Mouse (Mus musculus): ENCODE measurements around the gene Reep3.

The Reep3 gene

DNA sequence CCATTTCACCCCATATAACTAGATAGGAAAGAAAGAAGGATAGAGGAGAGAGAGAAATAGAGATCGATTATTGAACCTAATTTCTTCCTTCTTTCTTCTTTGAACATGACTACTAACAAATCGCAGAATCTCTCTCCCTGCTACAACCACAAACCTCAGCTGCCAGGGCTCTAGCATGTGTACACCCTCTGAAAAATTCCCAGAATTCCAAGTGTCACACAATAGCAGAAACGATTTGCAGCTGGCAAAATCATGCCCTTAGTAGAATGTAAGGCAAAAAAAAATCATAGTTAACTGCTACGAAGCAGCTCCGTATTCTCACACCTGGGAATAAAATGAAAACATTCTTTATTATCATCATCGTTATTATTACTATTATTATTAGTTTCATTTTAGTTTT, 122.9 kb downstream of the Reep3 start:
- no peak for DNase-seq (ENCODE audit: low spot score in 2 of 2)

DNA sequence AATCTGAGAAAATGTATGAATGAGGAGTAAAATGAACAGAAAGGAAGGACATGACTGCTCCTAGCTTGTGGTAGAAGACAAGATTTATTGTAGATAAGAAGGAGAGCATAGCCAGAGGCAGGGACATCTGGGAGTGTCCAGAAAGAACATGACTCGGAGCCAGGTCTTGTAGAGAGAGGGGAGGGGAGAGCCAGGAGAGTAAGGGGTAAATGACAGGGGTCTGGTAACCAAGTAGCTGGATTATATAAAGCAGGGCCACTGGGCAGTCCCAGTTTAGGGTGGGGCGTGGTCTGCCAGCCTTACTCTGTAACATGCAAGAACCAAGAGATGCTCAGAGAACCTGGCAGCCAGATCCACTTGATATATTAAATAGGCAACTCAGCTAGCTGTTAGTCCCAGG, 123.5 kb downstream of the Reep3 start:
- no peak for DNase-seq (ENCODE audit: low spot score in 2 of 2)

DNA sequence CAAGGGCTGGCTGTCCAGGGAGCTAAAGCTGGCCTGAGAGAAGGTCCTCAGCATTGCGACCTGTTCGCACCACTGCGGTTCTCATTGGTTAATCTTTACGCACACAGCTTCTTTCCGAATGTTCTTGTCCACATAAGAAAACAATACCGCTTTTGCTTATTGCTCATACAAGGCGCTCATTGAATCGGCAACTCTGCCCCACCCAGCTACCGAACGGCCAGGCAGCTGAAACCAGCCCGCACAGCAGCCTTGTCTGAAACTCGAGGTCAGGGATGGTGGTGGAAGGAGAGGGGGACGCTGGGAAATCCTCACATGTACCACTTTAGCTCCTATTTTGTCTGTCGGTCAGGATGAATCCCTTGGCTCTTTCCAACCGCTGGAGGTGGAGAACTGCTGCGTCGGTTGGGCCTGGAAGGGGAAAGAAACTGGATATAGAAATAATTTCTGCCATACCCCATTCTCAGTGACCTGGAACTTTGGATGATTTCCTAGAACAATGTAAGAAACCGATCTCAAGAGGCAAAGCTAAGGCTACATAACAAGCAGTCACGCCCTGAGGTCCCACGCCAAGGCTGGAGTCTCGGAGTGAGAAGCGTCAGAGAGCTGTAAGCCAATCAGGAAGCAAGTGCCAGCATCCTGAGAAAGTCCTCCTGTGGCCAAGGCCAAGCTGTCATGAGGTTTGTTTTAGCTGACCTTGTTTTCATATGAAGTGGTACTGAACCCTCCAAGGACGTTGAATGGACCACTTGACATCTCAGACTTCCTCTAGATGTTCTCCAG, 126.2 kb downstream of the Reep3 start:
- no peak for DNase-seq (ENCODE audit: low spot score in 2 of 2)

DNA sequence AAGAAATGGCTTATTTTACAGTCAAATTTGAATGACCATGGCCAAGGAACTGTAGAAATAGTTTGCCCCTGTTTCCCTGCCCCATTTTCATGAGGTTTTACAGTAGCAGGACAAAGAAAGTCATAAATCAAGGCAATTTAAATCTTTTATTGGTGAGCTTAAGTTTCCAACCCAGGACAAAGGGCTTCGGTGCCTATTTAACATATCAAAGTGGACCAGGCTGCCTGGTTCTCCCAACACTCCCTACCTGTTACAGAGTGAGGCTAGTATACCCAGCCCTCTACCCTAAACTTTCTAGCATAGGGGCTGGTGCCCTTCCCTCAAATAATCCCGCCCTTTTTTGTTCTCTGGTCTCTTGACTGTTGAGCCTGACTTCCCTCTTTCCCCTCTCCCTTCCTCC, 127.2 kb downstream of the Reep3 start:
- DNase-seq (ENCODE audit: low spot score in 2 of 2) = no peak

DNA sequence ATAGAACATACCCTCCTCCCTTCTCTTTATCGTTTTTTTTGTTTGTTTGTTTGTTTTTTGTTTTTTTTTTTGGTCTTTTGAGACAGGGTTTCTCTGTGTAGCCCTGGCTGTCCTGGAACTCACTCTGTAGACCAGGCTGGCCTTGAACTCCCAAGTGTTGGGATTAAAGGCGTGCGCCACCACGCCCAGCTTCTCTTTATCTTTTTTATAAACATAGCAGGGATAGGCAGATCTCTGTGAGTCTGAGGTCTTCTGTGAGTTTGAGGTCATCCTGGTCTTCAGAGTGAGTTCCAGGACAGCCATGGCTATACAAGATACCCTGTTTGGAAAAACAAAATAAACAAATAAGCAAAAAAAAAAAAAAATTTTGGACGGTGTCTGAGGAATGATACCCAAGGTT, 127.7 kb downstream of the Reep3 start:
- DNase-seq (ENCODE audit: low spot score in 2 of 2) = no peak

DNA sequence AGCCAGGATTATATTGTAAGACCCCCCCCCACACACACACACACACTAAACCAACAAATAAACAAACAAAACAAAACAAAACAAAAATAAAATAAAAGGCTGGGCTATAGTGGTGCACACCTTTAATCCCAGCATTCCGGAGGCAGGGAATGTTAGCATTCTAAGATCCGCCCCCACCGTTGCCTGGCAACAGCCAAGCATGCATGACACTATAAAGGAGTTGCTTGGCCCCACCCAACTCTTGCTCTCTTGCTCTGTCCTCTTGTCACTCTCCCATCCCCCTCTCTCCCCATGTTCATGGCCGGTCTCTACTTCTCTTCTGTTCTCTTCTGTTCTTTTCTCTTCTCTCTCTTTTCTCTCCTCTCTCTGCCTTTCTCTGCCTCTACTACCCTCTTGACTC, 128.2 kb downstream of the Reep3 start:
- no peak for DNase-seq (ENCODE audit: low spot score in 2 of 2)

DNA sequence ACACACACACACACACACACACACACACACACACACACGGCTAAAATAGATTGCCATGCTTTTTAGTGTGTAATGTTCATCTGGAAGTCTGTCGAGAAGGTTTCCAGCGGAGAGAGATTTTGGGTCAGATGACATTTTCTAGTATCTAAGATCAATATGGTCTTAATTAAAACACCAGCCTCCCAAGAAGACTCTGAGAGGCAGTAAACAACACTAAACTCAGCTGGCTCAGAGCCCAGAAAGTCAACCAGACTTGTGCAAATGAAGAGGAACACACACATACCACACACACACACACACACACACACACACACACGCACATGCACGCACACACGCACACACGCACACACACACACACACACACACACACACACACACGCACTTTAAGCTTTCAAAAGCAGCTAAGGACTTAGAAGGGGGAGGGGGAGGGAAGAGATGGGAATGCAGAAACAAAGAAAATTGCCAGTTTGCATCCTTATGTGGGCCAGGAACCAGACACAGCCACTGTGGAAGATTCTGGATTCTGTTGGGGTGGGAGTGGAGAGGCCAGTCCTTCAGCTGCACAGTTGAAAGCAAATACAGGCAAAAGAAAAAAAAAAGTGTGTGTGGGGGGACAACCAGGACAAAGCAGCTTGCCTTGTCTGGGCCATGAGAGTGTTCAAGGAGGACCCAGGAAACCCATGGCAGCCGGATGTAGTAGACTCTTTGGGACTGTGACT, 130.2 kb downstream of the Reep3 start:
- no peak for DNase-seq (ENCODE audit: low spot score in 2 of 2)

DNA sequence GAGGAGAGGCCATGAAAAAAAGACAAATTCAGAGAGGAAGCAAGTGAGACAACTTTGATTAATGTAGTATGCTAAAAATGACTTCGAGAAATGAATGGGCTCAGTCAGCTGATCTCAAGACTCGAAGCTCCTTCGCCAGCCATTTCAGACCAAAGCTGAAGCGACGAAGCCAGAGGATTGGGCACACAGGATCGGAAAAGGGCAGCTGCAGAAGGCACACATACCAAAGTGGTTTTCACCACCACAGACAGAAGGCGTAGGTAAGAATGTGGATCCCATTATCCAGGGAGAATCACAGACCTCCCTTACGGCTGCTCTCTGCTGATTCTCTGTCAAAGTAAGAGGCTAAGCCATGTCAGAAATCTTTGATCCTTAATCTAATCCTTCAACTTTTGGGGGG, 136.6 kb downstream of the Reep3 start:
- no peak for DNase-seq (ENCODE audit: low spot score in 2 of 2)

All from frontal cortex, postnatal 14 days (tissue).